Mouse (Mus musculus) c-Kit-positive CD71-positive TER-119-positive erythroid progenitor cells, embryonic 14.5 days (primary cell): ENCODE measurements around the gene Card10.

Source experiments
- DNase-seq: peaks from one replicate; pipeline ENCODE4 v3.0.0-alpha.2; 2013; ENCODE audit warnings: low spot score

The Card10 gene

DNA sequence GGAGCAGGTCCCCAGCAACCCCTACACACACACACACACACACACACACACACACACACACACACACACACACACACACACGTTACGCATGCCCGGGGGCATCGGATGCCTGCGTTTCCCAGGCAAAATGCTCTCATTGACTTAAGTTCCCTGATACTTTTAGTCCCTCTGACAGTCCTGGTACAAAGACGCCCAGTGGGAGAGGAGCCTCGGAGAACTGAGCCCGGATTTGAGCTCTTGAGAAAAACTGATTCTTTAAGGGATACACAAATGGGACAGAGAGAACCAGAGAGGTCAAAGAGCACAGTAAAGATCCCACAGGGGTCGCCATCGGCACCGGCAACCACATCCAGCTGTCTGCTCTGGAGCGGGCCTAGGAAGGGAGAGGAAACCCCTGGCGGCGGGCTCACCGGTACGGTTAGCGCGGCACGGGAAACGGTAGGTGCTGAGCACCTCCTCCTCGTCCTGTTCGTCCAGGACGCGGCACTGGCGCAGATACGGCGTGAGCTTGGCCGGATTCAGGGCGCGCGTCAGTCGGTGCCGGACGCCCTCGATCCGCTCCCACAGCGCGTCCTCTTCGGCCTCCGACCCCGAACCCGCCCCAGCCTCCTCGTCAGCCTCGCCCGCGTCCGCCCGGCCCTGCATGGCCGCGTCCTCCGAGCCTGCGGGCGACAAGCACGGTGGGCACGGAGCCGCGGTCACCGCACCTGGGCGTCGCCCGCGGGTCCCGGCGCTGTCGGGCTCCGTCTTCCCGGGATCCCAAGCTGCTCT is 686 bp downstream of the Card10 start:
- DNase-seq: no peak

DNA sequence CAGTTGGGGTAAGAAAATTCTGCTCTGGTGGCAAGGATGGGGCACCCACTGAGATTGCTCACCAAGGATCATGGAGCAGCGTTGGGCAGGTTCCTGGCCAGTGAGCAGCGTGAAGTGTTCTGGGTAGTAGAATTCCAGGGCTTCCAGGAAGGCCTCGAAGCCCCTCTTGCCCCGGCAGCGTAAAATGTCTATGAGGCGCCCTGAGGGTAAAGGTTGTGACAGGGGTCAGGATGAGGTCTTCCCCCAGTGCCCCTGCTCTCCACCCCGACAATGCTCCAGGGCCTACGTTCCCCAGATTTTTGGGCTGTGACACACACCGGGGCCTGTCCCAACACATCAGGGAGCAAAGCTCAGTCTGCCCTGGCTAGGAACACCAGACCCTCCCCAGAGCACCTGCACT is 1.3 kb downstream of the Card10 start:
- DNase-seq: no peak

DNA sequence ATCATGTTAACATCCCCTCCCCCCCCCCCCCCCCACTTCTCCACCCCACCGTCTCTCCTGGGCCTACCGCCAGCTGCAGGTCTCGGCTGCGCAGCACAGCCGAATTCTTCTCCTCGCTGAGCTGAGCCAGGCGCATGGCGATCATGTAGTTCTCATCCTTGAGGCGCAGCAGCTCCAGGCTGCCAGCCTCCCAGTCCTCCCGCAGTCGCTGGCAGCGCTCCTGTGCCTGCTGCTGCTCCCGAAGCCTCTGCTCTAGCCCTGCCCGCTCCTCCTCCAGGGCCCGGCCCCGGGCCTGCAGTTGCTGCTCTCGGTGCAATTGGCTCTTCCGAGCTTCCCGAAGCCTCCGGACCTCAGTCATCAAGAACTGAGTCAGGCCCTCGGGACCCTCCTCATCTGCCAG is 3.8 kb downstream of the Card10 start:
- no peak for DNase-seq

DNA sequence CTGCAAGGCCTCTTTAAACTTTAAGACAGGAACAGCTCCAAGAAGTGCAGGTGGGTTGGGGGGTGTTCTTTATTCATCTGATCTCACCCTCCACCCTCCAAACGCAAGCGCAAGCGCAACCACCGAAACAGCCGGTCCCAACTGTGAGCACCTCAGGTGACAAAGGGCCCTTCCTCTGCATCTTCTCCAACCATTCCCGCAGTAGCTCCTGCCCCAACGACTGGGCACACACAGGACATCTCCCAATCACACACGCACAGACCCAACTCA is 5.8 kb downstream of the Card10 start:
- no peak for DNase-seq

DNA sequence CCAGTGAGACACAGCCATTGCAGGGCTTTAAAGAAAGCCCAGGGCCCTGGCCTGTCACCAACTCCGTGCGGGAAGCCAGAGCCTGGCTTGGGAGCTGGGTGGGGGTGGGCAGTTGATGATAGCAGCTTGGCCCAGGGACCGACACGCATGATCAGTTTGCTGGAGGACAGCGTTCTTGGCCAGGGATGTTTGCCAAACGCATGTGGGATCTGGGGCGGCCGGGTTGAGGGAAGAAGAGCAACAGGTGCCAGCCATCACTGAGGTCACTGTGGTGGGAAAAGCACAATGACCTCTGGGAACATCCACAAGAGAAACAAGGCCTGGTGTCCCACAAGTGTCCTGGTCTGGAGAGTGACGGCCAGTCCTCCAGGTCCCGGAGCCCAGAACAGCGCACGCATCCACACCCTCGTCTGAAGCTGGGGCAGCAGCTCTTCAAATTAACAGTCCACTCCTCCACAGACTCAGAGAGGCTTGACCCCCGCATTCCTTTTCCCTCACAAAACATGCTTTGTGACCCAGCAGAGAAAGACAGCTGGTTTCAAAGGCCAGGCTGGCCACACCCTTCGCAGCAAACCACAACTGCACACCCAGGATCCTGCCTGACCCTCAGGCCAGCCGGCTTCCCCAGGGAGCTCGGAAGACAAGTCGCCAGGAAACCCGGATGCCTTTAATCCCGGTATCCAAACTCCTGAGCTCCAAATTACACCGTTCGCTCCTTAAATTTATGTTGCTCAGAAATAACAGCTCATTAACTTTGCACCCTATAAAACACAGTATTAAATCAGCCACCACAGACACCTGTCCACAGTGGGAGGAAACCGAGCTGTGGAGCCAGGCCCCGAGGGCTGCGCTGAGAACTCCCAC is 6.4 kb downstream of the Card10 start:
- no peak for DNase-seq

DNA sequence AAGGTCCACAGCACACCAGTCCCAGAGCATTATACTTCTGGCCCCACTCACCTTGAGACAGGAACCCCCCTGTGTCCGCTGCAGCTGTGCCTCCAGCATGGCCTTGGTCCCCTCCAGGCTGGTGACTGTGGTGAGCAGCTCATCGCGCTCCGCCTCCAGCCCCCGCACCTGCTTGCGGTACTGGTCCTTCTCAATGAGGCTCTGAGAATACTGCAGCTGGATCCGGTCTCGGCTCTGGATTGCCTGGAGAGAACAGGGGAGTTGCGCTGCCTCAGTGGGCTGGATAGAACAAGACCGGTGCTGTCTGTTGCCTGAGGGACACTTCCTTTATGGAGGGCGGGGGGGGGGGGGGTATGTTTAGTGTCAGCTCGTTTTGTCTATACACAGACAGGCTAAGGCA is 11.9 kb downstream of the Card10 start:
- no peak for DNase-seq

DNA sequence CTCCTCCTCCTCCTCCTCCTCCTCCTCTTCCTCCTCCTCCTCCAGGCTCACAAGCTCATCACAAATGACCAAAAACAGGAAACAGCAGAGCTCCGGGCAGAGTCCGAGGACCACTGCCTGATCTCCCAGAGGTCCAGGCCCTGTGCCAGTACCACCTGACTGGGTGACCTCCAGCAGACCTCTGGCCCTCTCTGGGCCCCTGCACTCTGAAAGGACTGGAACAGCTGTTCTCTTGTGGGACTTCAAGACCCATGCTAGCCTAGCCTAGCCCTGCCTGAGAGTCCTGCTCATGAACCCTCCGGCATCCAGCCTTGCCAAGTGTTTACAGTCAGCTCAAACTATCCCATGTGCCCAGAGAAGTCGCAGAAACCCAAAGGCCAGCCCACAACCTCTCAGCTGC is 12.4 kb downstream of the Card10 start:
- no peak for DNase-seq

DNA sequence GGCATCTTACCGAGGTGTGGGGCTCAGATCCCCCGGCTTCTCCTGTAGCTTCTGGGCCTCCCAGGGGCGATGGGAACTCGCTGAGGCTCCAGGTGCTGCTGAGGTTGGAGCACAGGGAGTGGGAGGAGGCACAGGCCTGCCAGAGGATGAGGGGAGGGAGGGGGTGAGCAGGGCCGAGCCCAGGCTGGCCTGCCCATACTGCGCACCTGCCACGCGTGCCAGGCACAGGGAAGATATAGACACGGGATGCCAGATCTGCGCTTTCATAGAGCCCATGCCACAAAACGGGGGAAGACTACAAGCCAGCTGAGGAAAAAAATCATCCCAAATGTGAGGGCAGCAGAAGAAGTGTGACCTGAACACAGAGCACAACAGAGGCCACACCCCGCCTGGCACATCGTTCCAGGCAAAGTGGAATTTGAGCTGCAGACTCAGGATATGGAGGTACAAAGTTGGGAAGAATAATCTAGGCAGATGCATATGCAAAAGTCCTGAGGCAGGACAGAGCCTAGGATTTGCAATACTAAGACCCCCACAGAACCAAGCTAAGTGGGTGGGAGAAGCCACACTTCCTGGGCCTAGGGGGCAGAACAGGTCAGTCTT is 13.0 kb downstream of the Card10 start:
- DNase-seq: no peak

DNA sequence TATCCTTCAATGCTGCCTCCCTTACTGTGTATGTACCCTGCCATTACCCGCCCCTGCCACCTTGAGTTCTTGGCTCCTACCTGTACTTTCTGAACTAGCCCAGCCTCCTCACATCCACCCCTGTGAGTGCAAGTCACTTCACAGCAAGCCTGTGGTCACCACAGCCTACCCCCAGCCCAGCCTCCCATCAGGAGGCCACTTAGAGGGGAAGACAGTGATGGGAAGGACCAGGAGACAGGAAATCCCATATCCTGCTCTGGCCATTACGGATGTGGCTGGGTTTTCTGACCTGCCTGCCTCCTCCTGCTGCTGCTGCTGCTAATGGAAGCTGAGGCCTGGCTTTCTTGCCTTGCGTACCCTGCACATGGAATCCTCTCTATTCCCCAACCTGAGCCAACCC is 14.8 kb downstream of the Card10 start:
- no peak for DNase-seq

DNA sequence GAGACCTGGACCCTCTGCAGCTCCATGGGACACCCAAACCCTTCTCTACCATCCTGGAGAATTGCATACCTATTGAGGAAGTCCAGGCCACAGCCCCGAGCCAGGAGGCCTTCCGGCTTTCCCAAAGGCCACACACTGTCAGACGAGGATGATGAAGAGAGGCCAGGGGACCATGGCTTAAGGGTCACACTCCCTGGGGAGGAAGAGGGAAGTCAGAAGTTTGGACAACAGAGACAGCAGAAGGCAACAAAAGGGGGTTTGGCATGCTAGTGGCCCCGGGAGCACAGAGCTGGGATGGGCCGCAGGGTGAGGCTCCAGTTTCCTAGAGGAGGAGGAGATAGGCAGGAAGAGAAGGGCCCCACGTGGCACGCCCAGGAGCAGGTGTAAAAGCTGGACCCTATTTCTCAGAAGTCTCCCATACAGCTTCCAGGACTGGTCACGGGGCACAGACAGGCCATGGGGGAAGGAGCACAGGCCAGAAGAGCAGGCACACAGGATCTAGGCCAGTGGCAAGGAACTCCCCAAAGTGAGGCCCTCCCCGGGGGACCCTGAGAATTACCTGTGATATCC is 15.5 kb downstream of the Card10 start:
- DNase-seq: no peak

DNA sequence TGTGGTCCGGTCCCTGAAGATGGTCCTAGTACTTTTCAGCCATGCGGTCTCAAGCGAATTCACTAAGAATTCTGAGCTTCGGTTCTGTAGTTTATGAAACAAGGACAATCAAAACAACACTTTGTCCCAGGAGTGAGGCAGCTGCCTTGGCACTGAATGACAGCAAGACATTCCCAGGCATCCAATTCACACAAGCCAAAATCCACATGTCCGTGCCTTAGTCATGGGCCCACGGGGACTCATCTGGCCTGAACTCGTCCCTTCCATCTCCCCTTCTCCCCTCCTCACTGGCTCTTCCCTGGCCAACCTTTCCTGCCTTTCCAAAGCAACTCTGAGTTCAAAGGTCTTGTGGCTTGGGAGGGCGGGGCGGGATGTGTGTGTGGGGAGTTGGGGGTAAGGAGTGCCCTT is 16.4 kb downstream of the Card10 start:
- no peak for DNase-seq

DNA sequence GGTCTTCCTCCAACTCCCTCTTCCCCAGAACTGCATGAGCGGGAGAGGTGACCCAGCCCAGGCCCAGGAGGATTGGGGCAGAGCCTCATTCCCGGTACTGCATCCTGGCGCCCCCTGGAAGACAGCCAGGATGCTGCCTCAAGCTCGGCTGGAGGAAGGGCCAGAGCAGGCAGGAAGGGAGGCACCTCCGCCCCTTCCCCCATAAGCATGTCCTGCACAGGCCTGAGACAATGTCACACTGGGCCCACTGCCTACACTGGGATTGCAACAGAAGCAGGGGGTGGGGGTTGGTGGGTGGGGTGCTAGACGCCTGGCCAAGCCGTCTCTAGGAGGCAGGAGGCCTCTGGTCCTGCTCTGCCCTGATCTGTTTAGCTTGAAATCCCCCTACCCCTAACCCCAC is 16.9 kb downstream of the Card10 start:
- DNase-seq: no peak

DNA sequence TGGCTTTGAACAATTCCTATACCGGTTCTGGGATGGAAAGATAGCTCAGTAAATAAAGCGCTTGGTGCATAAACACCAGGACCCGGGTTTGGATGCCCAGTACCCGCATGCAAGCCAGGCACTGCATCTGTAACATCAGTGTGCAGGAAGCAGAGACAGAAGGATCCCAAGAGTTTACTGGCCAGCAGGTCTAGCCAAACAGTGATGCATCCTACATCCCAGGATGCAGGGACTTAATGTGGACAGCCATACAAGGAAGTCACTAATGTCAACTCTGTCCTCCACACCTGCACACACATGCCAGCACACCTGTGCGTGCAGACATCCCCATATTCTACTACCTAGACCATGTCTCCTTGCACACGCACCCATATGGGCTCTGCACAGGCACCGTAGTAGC is 17.6 kb downstream of the Card10 start:
- no peak for DNase-seq

DNA sequence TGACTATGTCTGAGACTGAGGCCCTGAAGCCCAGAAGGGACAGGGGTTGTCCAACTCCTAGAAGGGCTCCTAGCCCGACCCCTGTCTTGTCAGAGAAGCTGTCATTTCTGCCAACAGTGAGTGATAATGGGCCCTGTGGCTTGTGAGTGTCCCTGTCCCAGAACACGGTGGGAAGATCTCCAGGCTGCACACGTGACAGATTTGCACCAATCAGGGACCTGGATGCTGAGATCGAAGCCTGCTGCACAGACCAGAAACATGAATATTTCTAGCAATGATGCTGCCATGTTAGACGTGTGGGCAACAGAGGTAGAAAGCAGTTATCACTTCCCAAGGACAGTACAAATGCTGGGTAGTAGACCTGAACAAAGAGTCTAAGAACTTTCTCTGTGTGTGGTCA is 18.3 kb downstream of the Card10 start:
- no peak for DNase-seq

DNA sequence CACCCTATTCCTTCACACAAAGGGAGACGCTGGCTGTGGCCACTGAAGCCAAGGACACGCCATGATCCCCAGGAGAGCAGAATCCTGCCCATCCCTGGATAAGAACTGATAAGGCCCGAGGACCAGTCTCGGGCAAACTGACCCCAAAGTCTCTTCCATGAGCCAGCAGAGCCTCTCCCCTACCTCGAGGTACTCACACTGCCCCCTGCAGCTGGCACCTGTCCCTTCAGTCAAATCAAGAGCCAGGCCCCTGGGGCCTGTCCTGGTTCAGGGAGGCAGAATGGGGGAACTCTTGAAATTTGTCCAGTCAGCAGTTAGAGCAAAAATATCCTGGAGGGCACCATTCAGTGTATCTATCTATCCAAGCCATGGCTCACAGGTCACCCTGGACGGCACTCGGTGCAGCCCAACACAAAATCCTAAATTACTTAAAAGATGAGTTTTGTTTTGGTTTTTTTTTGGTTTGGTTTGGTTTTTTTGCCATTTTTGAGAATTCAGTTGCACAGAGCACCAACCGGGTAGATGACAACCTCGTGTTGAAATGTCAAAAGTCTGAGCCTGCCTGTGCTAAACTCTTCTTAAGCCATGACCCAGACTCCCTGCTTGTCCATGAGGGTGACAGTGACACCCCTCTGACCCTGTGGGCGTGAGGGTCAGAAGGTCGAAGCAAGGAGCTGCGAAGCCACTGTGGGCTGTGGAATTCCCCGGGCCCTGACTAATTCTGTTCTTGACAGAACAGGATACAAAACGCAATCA is 20.3 kb downstream of the Card10 start:
- no peak for DNase-seq

DNA sequence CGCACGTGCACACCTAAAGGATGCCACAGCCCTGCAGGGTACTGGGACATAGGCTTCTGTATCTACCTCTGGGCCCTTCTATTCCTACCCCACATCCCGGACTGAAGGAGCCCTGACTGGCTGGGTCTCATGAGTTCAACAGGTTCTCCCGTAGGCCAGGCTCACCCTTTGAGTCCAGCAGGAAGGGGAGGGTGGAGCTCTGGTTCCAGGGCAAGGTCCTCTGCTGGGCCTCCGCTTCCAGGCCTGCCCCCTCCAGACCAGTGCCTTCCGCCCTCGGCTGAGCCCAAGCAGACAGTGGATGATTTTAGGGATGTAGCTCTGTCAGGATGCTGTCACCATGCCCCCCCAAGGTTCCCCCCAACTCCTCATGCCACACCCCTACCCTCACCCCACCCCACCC is 21.9 kb downstream of the Card10 start:
- no peak for DNase-seq

DNA sequence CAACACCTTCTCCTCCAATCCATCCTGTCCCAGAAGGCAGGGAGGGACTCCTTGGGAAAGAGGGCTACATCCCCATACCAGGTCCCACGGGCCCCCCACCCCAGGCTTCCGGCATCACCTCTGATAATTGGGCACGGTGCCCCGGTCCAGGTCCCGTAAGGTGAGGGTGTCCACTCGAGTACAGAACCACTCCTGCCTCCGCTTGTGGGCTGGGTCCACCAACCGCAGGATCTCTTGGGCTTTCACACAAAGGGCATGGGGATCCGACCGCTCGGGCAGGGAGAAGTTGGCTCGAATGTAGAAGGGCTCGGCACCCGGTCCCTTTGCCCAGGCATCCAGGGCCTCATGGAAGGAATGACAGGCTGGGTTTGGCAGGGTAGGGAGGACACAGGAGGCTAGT is 22.5 kb downstream of the Card10 start:
- no peak for DNase-seq

DNA sequence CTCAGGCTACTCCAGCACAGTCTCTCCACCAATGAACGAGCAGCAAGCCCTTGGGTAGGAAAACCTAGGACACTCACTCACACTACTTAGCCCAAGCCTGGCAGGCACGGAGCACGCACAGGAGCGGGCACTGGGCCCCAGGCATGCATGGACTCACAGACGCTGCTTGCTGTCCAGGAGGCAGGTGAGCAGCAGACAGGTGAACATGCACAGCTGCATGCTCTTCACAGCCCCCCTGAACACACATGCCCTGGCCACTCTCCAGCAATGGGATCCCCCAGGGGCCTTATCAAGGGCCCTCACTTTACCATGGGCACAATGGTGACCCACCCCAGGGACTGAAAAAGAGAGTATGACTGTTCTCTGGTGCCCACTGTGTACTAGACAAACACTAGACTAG is 23.2 kb downstream of the Card10 start:
- DNase-seq: no peak

DNA sequence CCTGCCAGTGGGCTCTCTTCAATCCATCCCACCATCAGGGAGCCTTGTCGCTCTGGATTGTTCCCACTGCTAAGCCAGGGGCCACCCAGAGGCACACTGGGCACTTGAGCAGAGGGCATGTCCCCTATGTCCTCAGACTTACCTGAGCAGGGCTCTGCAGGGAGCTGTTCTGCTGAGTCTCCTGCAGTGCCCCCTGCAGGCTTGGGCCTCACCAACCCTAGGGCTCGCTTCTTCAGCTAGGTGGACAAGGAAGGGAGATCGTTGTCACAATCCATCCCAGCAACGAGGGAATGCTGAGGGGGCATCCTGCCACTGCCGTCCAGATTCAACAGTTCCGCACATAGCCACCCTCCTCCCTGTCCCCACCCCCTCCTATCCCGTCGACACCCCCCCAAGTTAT is 23.6 kb downstream of the Card10 start:
- no peak for DNase-seq

DNA sequence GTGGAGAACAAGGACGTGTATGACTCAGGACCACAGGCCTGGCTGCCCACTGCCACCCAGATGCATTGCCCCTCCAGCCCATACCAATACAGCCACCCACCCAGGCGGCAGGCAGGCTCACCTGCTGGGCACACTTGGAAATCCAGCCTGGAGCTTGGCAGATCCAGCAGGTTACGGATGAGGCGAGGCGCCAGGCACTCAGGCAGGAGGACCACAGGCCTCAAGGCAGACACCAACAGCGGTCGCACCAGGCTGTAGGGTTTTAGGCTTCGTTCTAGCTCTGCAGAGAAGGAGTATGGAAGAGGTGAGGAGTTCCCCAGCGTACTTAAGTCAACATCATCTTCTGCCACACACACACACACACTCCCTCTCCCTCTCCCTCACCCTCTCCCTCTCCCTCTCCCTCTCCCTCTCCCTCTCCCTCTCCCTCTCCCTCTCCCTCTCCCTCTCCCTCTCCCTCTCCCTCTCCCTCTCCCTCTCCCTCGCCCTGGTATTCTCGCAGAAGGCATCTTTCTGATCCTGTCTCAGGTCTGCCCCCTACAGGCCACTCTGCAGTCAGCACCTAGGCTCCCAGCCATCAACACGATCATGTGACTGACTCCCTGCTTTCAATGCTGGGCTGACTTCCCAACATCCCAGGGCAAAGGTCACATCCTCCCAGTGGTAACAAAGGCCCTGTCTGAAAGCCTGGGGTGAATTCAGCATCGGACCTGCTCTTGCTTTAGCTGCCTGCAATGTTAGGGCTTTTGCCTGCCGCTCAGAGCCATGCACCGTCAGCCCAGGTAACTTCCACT is 24.6 kb downstream of the Card10 start:
- peak; percentile 50 for DNase-seq

DNA sequence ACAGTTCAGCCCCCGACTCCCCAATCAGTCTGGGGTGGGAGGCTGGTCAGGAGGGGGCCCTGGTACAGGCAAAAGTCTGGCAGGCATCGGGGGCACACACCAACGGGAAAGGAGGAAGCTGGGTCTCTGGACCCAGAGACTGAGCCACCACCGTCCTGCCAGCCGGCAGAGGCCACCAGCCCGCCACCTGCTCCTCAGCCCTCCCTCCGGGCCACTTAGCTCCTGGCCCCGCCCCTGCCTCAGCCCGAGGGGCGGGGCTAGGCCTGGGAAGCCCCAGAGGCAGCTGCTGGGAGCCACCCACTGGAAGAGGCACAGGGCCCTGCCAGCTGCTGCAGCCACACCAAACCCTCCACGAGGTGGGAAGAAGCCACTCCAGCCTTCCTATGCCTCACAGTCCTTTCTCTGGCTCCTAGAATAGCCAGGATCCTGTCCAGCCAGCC is 29.5 kb downstream of the Card10 start, which contains the start of gene Mfng:
Gene Mfng (minus strand): TSS at position 186 of the 440 bp plus-strand sequence.
- peak; percentile 71 for DNase-seq
